Mouse (Mus musculus) mouse embryonic stem cell (cell line): ENCODE data around the gene Hist1h2bh.
"Not testable (repeated sequence)": the region's sequence is repeated elsewhere in the genome, so short reads cannot be mapped to it uniquely, and the experiment has no call there.

ENCODE experiments used
- in situ Hi-C, 2 experiments: fragments of 300-500 bp; cut with MboI; formaldehyde crosslinking; loops; 1 replicate in 1 of 2; 3 replicates in 1 of 2; pipeline ENCODE4 v1.14.3; 2019 to 2020; ENCODE audit warnings: low sequenced_read_pairs in 2 of 2, low pct_unique_long_range_greater_than_20kb in 1 of 2, mixed read lengths in 1 of 2; ENCODE audit not compliant: unreplicated experiment in 1 of 2

The Hist1h2bh gene

DNA sequence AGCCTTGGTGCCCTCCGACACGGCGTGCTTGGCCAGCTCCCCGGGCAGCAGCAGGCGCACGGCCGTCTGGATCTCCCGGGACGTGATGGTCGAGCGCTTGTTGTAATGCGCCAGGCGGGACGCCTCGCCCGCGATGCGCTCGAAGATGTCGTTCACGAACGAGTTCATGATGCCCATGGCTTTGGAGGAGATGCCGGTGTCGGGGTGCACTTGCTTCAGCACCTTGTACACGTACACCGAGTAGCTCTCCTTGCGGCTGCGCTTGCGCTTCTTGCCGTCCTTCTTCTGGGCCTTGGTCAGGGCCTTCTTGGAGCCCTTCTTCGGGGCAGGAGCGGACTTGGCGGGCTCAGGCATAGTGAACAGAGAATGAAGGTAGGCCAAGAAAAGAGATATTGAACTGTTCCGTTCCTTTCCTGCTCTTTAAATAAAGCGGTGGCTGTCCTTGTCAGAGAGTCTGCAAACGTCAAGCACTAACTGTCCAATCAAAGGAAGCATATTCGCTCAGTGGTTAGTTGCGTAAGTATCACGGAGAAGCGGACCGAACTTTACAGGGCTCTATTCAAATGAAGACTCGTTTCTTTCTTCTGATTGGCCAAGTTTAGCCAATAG lies at the start of gene Hist1h2bh:
Hist1h2bh (minus strand) TSS at position 394 of the 609 bp plus-strand sequence.
- in situ Hi-C loops = not testable (repeated sequence)

DNA sequence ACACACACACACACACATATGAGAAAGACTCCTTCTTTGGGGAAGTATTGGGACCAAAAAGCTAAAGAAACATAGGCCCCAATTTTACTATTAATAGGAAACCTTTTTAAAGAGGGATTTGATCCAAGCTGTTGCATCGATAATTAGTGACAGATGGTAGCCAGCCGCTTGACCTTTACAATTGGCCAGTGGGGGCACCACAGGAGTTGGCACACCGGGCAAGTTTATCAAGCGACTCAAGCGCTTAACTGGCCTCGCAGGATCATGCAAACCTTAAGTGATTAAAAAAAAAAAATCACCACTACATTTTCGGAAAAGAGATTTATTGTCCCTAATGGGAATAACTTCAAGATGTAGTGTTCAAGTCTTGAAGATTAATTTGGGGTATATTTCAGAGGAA lies 49.4 kb upstream of the Hist1h2bh start:
- in situ Hi-C loops = loop anchor here in 1 of 2 experiments (10.0 kb wide), 1 partner anchor 168 kb away; the partner anchor contains the start of gene Abt1

GRCm38 (mm10) chr13:23591886-23592285 lies 48.7 kb upstream of the Hist1h2bh start:
- in situ Hi-C loops = loop anchor here in 1 of 2 experiments (10.0 kb wide), 1 partner anchor 167 kb away; the partner anchor contains the start of gene Abt1

GRCm38 (mm10) chr13:23591206-23591605 lies 48.0 kb upstream of the Hist1h2bh start:
- in situ Hi-C loops = loop anchor here in 1 of 2 experiments (10.0 kb wide), 1 partner anchor 166 kb away; the partner anchor contains the start of gene Abt1

DNA sequence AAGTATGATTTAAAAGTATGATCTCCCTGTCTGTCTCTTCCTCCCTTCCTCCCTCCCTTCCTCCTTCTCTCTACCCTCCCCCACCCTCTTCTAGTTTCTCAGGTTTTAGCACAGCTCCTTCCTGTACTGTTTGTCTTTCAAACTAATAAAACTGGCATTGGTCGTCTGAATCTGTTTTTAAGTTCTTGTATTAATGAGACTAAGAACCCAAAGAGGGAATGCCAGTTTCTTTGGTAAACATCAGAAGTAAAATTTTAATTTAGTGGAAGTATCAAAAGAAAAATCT lies 43.7 kb upstream of the Hist1h2bh start:
- in situ Hi-C loops = no loop called here

DNA sequence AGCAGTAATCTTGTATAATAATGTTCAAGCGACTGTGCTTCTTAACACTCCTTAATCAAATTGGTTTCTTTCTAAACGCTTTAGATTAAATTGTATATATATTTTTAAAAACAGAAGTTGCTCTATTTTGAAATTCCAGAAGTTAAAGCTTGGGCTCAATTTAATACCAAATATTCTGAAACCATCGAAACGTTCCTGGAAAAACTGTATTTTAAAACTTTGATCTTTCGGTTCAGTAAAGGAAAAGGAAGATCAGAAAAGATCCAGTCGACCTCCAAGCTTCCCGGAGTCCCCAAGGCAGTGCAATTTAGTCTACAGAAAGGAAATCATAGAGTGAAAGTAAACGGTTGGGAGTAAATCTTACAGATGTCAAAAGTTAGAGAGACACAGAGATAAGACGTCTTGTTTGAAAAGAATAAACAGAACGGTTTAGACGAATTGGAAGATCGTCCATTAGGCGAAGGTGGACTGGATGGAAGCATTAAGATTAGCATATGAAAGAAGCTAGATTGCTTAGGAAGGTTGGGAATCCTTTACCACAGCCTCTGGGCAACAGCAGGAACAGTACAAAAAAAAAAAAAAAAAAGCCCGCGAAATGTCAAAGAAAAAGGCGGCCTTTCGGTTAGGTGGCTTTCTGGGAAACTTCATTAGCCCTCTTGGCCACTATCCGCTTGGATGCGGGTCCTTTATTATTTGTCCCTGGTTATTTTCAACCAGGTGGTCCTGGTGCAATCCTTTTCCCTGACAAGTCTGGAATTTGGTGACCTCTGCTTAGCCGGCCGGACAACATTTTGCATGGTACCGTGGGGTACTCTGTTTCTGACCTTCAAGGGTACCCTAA lies 43.1 kb upstream of the Hist1h2bh start:
- in situ Hi-C loops = no loop called here

DNA sequence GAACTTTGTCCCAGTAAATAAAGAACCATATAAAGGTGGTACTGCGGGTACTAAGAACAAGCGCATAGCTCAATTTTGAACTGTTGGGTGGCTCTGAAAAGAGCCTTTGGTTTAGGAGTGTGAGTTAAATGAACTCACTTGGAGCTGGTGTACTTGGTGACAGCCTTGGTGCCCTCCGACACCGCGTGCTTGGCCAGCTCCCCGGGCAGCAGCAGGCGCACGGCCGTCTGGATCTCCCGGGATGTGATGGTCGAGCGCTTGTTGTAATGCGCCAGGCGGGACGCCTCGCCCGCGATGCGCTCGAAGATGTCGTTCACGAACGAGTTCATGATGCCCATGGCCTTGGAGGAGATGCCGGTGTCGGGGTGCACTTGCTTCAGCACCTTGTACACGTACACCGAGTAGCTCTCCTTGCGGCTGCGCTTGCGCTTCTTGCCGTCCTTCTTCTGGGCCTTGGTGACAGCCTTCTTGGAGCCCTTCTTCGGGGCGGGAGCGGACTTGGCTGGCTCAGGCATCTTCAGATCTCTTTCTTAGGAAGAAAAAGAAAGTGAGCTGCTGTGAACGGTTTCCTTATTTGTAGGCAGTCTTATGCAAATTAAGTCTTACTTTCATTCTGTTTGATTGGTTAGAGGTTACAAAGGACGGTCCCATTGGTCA lies 42.4 kb upstream of the Hist1h2bh start:
- in situ Hi-C loops = not testable (repeated sequence)

GRCm38 (mm10) chr13:23585029-23585441 lies 41.8 kb upstream of the Hist1h2bh start:
- in situ Hi-C loops = no loop called here

GRCm38 (mm10) chr13:23584331-23584730 lies 41.1 kb upstream of the Hist1h2bh start:
- in situ Hi-C loops = no loop called here

GRCm38 (mm10) chr13:23583387-23584068 lies 40.3 kb upstream of the Hist1h2bh start:
- in situ Hi-C loops = no loop called here

DNA sequence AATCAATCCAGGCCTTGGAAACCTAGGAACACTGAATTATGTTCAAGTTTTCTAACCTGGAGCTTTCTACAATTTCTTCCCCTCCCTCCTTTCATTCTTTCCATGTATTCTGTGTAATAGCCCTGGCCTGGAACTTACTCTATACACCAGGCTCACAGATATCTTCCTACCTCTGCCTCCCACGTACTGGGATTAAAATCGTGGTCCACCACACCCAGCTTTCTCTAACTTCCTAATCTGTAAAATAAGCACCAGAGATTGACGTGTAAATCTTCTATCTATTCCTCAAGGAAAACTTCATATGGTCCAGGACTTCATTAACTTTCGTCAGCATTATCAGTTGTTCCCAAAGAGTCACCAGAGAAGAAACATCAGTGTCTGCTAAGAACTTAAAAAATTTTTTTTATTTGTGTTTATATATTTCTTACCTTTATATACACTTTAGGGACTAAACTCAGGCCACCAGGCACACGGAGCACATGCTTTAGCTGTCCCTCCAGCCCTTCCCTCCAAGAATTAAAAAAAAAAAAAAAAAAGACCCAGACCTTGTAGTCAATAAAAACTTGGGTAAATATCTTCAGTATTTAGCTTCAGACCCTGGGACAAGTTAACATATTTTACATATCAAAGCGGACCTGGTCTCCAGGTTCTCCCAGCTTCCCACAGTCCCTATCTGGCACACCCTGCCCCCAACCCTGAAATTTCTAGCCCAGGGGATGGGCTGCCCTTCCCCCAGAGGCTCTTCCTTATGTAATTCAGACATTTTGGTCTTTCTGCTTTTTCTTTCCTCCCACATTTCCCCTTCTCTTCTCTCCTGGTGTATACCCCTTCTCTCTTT lies 39.2 kb upstream of the Hist1h2bh start:
- in situ Hi-C loops = no loop called here

- in situ Hi-C loops = no loop called here
Measured at GRCm38 (mm10) chr13:23581408-23582218, 38.4 kb upstream of the Hist1h2bh start, which contains the start of gene Hist1h4d. Gene Hist1h4d (plus strand): TSS chr13:23581598.

GRCm38 (mm10) chr13:23577835-23578234 lies 34.6 kb upstream of the Hist1h2bh start:
- in situ Hi-C loops = loop anchor here in 1 of 2 experiments (10.0 kb wide), 1 partner anchor 167 kb away; the partner anchor contains the start of genes Hist1h2bb and Hist1h3c

GRCm38 (mm10) chr13:23576906-23577639 lies 33.9 kb upstream of the Hist1h2bh start:
- in situ Hi-C loops = loop anchor here in 1 of 2 experiments (10.0 kb wide), 1 partner anchor 168 kb away; the partner anchor contains the start of genes Hist1h2bb and Hist1h3c

- in situ Hi-C loops = loop anchor here in 1 of 2 experiments (10.0 kb wide), 1 partner anchor 168 kb away; the partner anchor contains the start of genes Hist1h2bb and Hist1h3c
Measured at GRCm38 (mm10) chr13:23576351-23576881, 33.2 kb upstream of the Hist1h2bh start.

DNA sequence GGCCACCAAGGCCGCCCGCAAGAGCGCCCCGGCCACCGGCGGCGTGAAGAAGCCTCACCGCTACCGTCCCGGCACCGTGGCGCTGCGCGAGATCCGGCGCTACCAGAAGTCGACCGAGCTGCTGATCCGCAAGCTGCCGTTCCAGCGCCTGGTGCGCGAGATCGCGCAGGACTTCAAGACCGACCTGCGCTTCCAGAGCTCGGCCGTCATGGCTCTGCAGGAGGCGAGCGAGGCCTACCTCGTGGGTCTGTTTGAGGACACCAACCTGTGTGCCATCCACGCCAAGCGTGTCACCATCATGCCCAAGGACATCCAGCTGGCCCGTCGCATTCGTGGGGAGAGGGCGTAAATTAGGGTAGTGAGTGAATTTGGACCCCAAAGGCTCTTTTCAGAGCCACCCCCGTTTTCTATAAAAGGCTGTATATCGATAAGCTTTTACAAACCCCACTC lies 32.7 kb upstream of the Hist1h2bh start:
- in situ Hi-C loops = loop anchor here in 1 of 2 experiments (10.0 kb wide), 1 partner anchor 169 kb away; the partner anchor contains the start of genes Hist1h2bb and Hist1h3c
